Mouse (Mus musculus) cerebral cortex, adult 2 months (tissue): ENCODE results near the gene Sbpl.

Experiments
- WGBS: fragments of 180-500 bp; shearing (Covaris S2); methylation state at CpG from one replicate; pipeline ENCODE4 v1.1.7; 2018; 5-methylcytosine and 5-hydroxymethylcytosine counted together

The Sbpl gene

GRCm38 (mm10) chr17:23955174-23955573 lies at the start of gene Sbpl:
TSS of gene Sbpl (minus strand) at chr17:23955274.
- WGBS = 83% methylated on average over 5 of the region's 5 CpGs

- WGBS = 85% methylated on average over 14 of the region's 14 CpGs
These were observed 49.1 kb upstream of the Sbpl start for GRCm38 (mm10) chr17:24004071-24004665.

- 22% methylated on average over 5 of the region's 5 CpGs for WGBS
These were observed 45.3 kb upstream of the Sbpl start for GRCm38 (mm10) chr17:24000404-24000803.

- 88% methylated on average over 6 of the region's 6 CpGs for WGBS
These were observed 43.3 kb upstream of the Sbpl start for GRCm38 (mm10) chr17:23998383-23998782.

GRCm38 (mm10) chr17:23997901-23998300 lies 42.8 kb upstream of the Sbpl start, which contains the start of gene Prss22:
TSS of gene Prss22 (minus strand) at chr17:23998100.
- 80% methylated on average over 2 of the region's 2 CpGs for WGBS

- WGBS = 22% methylated on average over 1 of the region's 1 CpGs
These were observed 40.3 kb upstream of the Sbpl start for GRCm38 (mm10) chr17:23995421-23995820.

GRCm38 (mm10) chr17:23994667-23995066 lies 39.6 kb upstream of the Sbpl start:
- WGBS = 56% methylated on average over 7 of the region's 7 CpGs

- 9% methylated on average over 31 of the region's 31 CpGs for WGBS
These were observed 38.7 kb upstream of the Sbpl start for GRCm38 (mm10) chr17:23993559-23994428.

GRCm38 (mm10) chr17:23992789-23993553 lies 37.9 kb upstream of the Sbpl start:
- 77% methylated on average over 9 of the region's 9 CpGs for WGBS

GRCm38 (mm10) chr17:23989802-23990201 lies 34.7 kb upstream of the Sbpl start:
- WGBS = 24% methylated on average over 2 of the region's 2 CpGs

GRCm38 (mm10) chr17:23984989-23985388 lies 29.9 kb upstream of the Sbpl start:
- 86% methylated on average over 1 of the region's 1 CpGs for WGBS

- WGBS = 80% methylated on average over 4 of the region's 4 CpGs
These were observed 27.8 kb upstream of the Sbpl start for GRCm38 (mm10) chr17:23982912-23983311.

GRCm38 (mm10) chr17:23980297-23980909 lies 25.3 kb upstream of the Sbpl start, which contains the start of gene Prss30:
TSS of gene Prss30 (minus strand) at chr17:23980566.
- WGBS = 74% methylated on average over 10 of the region's 10 CpGs

GRCm38 (mm10) chr17:23979471-23979870 lies 24.4 kb upstream of the Sbpl start:
- 52% methylated on average over 3 of the region's 3 CpGs for WGBS

GRCm38 (mm10) chr17:23976665-23977064 lies 21.6 kb upstream of the Sbpl start:
- WGBS = 91% methylated on average over 4 of the region's 4 CpGs

- WGBS = 79% methylated on average over 9 of the region's 9 CpGs
These were observed 16.2 kb upstream of the Sbpl start for GRCm38 (mm10) chr17:23971315-23971714.

GRCm38 (mm10) chr17:23969231-23969630 lies 14.2 kb upstream of the Sbpl start:
- 15% methylated on average over 1 of the region's 1 CpGs for WGBS

- 60% methylated on average over 2 of the region's 2 CpGs for WGBS
These were observed 13.7 kb upstream of the Sbpl start for GRCm38 (mm10) chr17:23968780-23969179.

GRCm38 (mm10) chr17:23966658-23967401 lies 11.8 kb upstream of the Sbpl start:
- 84% methylated on average over 10 of the region's 10 CpGs for WGBS

GRCm38 (mm10) chr17:23965805-23966425 lies 10.8 kb upstream of the Sbpl start:
- WGBS = 48% methylated on average over 6 of the region's 6 CpGs
